Mouse (Mus musculus): ENCODE measurements around the gene Trcg1. TPM values are rescaled to one million over a fixed set of nuclear protein-coding genes. Genes with fewer than 3 reads are reported as not detected.
A peak's percentile ranks its signal among the peaks of the same experiment; 100 is the strongest.

The Trcg1 gene
- polyA plus RNA-seq, 1 experiment from 2014 or later, result not detected

DNA sequence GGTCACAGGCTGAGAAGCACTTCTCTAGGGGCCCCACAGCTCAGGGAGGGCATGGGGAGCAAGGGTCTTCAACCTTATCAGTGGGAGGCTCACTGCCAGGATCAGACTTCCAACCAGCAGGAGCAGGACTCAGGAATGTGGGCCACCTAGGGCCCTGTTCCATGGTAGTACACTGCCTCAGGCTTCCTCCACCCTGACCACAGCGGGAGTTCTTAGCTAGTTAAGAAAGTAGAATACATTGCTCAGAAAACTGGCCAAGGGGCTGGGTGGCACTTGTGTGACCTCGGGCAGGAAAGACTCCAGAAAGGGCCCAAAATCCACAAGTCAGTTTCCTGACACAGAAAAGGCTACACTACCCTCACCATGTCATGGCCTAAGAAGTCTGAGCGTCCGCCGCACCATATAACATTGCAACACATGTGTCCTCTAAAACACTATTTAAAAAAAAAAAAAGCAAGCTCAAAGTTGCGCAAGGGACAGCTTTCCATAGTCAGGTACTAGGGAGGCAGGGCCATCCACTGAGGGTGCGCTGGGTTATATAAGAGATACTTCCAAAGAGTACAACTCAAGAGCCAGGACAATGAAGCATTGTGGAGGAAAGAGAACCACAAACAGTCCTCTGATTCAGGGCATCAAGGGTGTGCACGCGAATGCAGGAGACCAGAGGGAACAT lies 18.6 kb downstream of the Trcg1 start:
- no peak overlapping the region for H3K4me3 ChIP-seq
- H3K9me3 ChIP-seq, result no peaks in the 10 kb centered on the region
- peaks cover 85% of the 10 kb centered on the region for H3K36me3 ChIP-seq
- H3K4me1 ChIP-seq, result 0 out of 2 replicates have a peak, but pooled peaks cover 8% of the 10 kb centered on the region
- no peaks in the 10 kb centered on the region for H3K27me3 ChIP-seq
- H3K9ac ChIP-seq, result no peak overlapping the region
- H3K4me2 ChIP-seq, result no peak overlapping the region
- WGBS, result 91% methylated on average over 9 of the region's 9 CpGs
- no peak for ATAC-seq (ENCODE audit: insufficient number of reproducible peaks, low FRiP score, low TSS enrichment, low read depth)
- no peak overlapping the region for H3K27ac ChIP-seq

DNA sequence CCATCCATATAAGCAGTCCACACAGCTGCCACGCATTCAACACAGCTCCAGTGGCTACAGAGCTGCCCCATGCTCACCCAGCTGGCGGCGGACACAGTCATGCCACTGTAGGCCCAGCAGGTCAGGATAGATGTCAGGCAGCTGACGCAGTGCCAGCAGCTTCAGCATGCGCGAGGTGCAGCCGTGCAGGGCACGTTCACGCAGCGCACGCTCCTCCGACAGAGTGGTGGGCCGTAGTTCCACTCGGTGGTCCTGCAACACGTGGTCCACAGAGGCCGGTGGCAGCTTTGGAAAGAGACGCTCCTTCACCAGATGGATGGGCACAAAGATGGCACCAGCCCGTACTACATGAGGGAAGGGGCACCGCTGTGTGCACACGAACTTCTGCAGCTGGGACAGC lies 20.0 kb downstream of the Trcg1 start:
- Histone ChIP-seq H3K9me3 (no peaks in the 10 kb centered on the region), H3K27me3 (no peaks in the 10 kb centered on the region), H3K9ac (no peak overlapping the region), H3K4me3 (no peak overlapping the region), H3K4me1 (peaks cover 17% of the 10 kb centered on the region), H3K4me2 (no peak overlapping the region), H3K36me3 (peaks cover 79% of the 10 kb centered on the region), H3K27ac (no peak overlapping the region)
- 97% methylated on average over 20 of the region's 20 CpGs for WGBS
- no peak for ATAC-seq (ENCODE audit: insufficient number of reproducible peaks, low FRiP score, low TSS enrichment, low read depth)

- Histone ChIP-seq H3K9me3 (no peaks in the 10 kb centered on the region), H3K4me3 (no peak overlapping the region), H3K36me3 (peaks cover 73% of the 10 kb centered on the region), H3K27ac (no peak overlapping the region), H3K27me3 (no peaks in the 10 kb centered on the region), H3K4me2 (no peak overlapping the region), H3K9ac (no peak overlapping the region), H3K4me1 (peaks cover 18% of the 10 kb centered on the region)
- no peak for ATAC-seq (ENCODE audit: insufficient number of reproducible peaks, low FRiP score, low TSS enrichment, low read depth)
- 92% methylated on average over 11 of the region's 11 CpGs for WGBS
Observed at GRCm38 (mm10) chr9:57256861-57257260, 20.5 kb downstream of the Trcg1 start.

DNA sequence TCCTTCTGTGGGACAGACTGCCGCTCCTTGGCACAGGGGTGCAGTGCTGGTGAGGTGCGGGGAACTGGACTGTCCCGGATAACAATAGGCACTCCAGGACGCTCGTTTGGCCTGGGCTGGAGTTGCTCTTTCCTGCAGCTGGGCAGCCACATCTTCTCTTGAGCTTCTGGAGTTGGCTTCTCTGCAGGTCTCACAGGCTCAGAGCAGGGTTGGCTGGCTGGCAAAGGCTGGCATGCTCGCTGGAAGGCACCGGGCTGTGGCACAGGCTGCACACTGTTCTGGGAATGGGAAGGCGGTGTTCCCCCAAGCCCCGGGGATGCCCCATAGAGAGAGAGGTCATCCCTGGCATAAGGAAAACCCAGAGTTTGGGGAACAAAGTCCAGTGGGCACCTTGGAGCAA lies 21.3 kb downstream of the Trcg1 start:
- H3K4me1 ChIP-seq, result peaks cover 19% of the 10 kb centered on the region
- no peak overlapping the region for H3K4me3 ChIP-seq
- peaks cover 66% of the 10 kb centered on the region for H3K36me3 ChIP-seq
- H3K4me2 ChIP-seq, result no peak overlapping the region
- H3K9me3 ChIP-seq, result no peaks in the 10 kb centered on the region
- H3K9ac ChIP-seq, result no peak overlapping the region
- H3K27ac ChIP-seq, result no peak overlapping the region
- no peak for ATAC-seq (ENCODE audit: insufficient number of reproducible peaks, low FRiP score, low TSS enrichment, low read depth)
- no peaks in the 10 kb centered on the region for H3K27me3 ChIP-seq
- 93% methylated on average over 9 of the region's 9 CpGs for WGBS

- H3K36me3 ChIP-seq, result peaks cover 45% of the 10 kb centered on the region
- H3K9me3 ChIP-seq, result no peaks in the 10 kb centered on the region
- 2% methylated on average over 3 of the region's 3 CpGs for WGBS
- peaks cover 21% of the 10 kb centered on the region for H3K4me1 ChIP-seq
- no peak overlapping the region for H3K4me3 ChIP-seq
- no peaks in the 10 kb centered on the region for H3K27me3 ChIP-seq
- no peak overlapping the region for H3K9ac ChIP-seq
- H3K27ac ChIP-seq, result no peak overlapping the region
- ATAC-seq (ENCODE audit: insufficient number of reproducible peaks, low FRiP score, low TSS enrichment, low read depth), result no peak
- no peak overlapping the region for H3K4me2 ChIP-seq
Observed at GRCm38 (mm10) chr9:57259736-57260135, 23.4 kb downstream of the Trcg1 start.

GRCm38 (mm10) chr9:57260940-57261339 lies 24.6 kb downstream of the Trcg1 start:
- 0 out of 2 replicates have a peak overlapping the region, but pooled peaks have one; percentile 87 for H3K27ac ChIP-seq
- no peak for ATAC-seq (ENCODE audit: insufficient number of reproducible peaks, low FRiP score, low TSS enrichment, low read depth)
- H3K9me3 ChIP-seq, result no peaks in the 10 kb centered on the region
- H3K36me3 ChIP-seq, result peaks cover 33% of the 10 kb centered on the region
- peak overlapping the region; percentile 89 for H3K4me2 ChIP-seq
- 16% methylated on average over 12 of the region's 12 CpGs for WGBS
- peaks cover 26% of the 10 kb centered on the region for H3K4me1 ChIP-seq
- H3K4me3 ChIP-seq, result peak overlapping the region; percentile 87
- peak overlapping the region; percentile 87 for H3K9ac ChIP-seq
- H3K27me3 ChIP-seq, result peaks cover 4% of the 10 kb centered on the region; the same call in 1 of the 2 replicates

DNA sequence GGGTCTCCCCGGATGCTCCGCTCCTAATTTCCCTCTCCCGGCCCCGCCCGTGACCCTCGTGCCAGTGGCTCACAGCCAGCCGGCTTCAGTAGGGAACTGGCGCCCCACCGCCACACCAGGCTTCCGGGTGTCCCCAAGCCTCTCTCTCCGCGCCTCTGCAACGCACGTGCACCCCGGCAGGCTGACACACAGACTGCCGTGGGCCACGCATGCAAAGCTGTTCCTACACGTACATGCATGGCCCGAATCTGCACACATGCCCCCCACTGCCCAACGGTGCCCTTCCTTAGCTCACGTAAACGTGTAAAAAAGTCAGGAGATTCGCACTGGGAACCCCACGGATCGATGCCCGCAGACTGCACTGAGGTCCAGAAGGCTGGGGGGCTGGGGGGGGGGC lies 25.2 kb downstream of the Trcg1 start:
- Histone ChIP-seq H3K9me3 (no peaks in the 10 kb centered on the region), H3K4me2 (peak overlapping the region; percentile 89), H3K36me3 (peaks cover 27% of the 10 kb centered on the region), H3K9ac (peak overlapping the region; percentile 87), H3K27me3 (peaks cover 8% of the 10 kb centered on the region; the same call in 1 of the 2 replicates), H3K4me3 (peak overlapping the region; percentile 87), H3K27ac (peak overlapping the region; percentile 87), H3K4me1 (peaks cover 29% of the 10 kb centered on the region)
- no peak for ATAC-seq (ENCODE audit: insufficient number of reproducible peaks, low FRiP score, low TSS enrichment, low read depth)
- under 1% methylated on average over 26 of the region's 26 CpGs for WGBS

DNA sequence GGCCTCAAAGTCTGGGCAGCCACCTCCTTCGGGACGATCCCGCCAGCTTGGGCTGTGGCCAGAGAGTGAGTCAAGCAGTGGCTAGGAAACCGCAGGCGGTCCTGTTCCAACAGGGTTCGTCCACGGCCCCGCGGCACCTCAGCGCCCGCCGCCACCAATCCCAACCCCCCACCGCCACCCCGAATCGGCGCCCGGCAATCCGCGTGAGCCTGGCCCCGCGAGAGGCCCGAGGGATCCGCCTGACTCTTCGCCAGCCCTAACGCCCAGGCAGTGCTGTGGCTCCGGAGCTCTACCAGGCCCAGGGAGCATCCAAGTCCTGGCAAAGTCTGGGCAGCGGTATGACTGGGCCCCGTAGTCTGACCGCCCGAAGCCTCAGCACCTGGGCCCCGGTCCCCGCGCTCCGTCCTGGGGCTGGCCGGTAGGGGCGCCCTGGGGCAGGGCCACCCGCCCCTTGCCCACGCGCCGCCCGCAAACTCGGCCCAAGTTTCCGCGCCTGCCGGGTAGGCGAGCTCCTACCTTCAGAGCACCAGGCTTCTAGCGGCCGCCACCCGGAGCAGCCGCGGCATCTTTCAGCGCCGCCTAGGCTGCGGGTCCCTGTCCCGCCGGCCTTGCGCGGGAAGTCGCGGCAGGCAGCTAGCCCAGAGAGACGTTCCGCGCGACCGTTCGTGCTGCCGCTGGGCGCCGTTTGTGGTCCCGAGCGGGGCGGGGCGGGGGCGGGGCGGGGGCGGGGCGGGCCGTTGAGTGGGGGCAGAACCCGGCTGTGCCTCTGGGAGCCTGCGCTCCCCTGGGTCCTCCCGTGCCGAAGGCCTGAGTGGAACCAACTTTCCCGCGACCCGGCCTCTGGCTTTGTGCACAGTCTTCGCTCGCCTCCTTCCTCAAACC lies 25.8 kb downstream of the Trcg1 start, which contains the start of gene 1700017B05Rik:
TSS of gene 1700017B05Rik (minus strand) at position 700 of the 882 bp plus-strand sequence.
- WGBS, result under 1% methylated on average over 87 of the region's 87 CpGs
- Histone ChIP-seq H3K27ac (peak within 1 kb of the TSS; percentile 87), H3K27me3 (peaks cover 8% of the 10 kb centered on the region; the same call in 1 of the 2 replicates), H3K4me3 (peak within 1 kb of the TSS; percentile 87), H3K9ac (peak within 1 kb of the TSS; percentile 87), H3K9me3 (no peaks in the 10 kb centered on the region), H3K36me3 (peaks cover 21% of the 10 kb centered on the region), H3K4me2 (peak within 1 kb of the TSS; percentile 89), H3K4me1 (peaks cover 29% of the 10 kb centered on the region)
- ATAC-seq (ENCODE audit: insufficient number of reproducible peaks, low FRiP score, low TSS enrichment, low read depth), result peak; percentile 64

- H3K4me2 ChIP-seq, result peak overlapping the region; percentile 89
- 49% methylated on average over 13 of the region's 13 CpGs for WGBS
- no peaks in the 10 kb centered on the region for H3K9me3 ChIP-seq
- peak overlapping the region; percentile 87 for H3K4me3 ChIP-seq
- ATAC-seq (ENCODE audit: insufficient number of reproducible peaks, low FRiP score, low TSS enrichment, low read depth), result no peak
- H3K4me1 ChIP-seq, result peaks cover 29% of the 10 kb centered on the region
- peaks cover 12% of the 10 kb centered on the region for H3K36me3 ChIP-seq
- H3K27ac ChIP-seq, result peak overlapping the region; percentile 87; the same call in 1 of the 2 replicates
- peak overlapping the region; percentile 87 for H3K9ac ChIP-seq
- peaks cover 8% of the 10 kb centered on the region; the same call in 1 of the 2 replicates for H3K27me3 ChIP-seq
Observed at GRCm38 (mm10) chr9:57262795-57263684, 26.7 kb downstream of the Trcg1 start.

GRCm38 (mm10) chr9:57265125-57265524 lies 28.8 kb downstream of the Trcg1 start:
- Histone ChIP-seq H3K4me1 (peaks cover 28% of the 10 kb centered on the region), H3K27me3 (peaks cover 15% of the 10 kb centered on the region), H3K27ac (no peak overlapping the region), H3K9ac (no peak overlapping the region), H3K9me3 (no peaks in the 10 kb centered on the region), H3K4me3 (no peak overlapping the region), H3K4me2 (no peak overlapping the region), H3K36me3 (no peaks in the 10 kb centered on the region)
- ATAC-seq (ENCODE audit: insufficient number of reproducible peaks, low FRiP score, low TSS enrichment, low read depth), result no peak
- 32% methylated on average over 5 of the region's 5 CpGs for WGBS

DNA sequence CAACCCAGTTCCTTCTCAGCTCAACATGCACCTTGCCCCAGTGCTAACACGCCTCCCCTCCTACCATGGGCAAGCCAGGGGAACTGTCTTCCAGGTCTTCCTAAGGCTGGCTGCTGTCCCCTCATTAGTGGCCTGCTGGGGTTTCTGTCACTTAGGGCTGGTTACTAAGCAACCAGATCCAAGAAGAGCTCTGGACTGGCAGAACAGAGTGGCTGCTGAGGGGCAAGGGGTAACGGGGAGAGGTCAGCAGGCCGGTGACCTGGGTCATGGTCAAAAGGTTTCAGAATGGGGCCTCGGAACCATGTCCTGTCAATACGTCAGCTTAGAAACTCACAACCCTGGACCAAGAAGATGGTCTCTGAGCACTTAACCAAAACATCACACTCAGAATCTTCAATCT lies 31.1 kb downstream of the Trcg1 start:
- Histone ChIP-seq H3K27me3 (peaks cover 15% of the 10 kb centered on the region), H3K9ac (no peak overlapping the region), H3K4me2 (no peak overlapping the region), H3K9me3 (no peaks in the 10 kb centered on the region), H3K4me3 (no peak overlapping the region), H3K36me3 (no peaks in the 10 kb centered on the region), H3K27ac (no peak overlapping the region), H3K4me1 (peaks cover 19% of the 10 kb centered on the region; the same call in 1 of the 2 replicates)
- WGBS, result 40% methylated on average over 5 of the region's 5 CpGs
- no peak for ATAC-seq (ENCODE audit: insufficient number of reproducible peaks, low FRiP score, low TSS enrichment, low read depth)
